Mouse (Mus musculus) hindbrain, embryonic 12.5 days (tissue): ENCODE data around the gene Acox1. TPM values are rescaled to one million over a fixed set of nuclear protein-coding genes. Genes with fewer than 3 reads are reported as not detected.

Source experiments
- ATAC-seq: fragments of 200-750 bp; cut with Nextera tagmentation; 2 replicates; pipeline ENCODE4 v1.8.0; 2017; ENCODE audit warnings: moderate TSS enrichment; ENCODE audit not compliant: low FRiP score
- H3K27ac ChIP-seq: fragments of 300-500 bp; sonication (generic); 2 replicates; pipeline ENCODE4 v1.5.1; 2016; ENCODE audit warnings: mild to moderate bottlenecking
- H3K27me3 ChIP-seq: fragments of 300-500 bp; sonication (generic); 2 replicates; pipeline ENCODE4 v1.6.1; 2016; ENCODE audit warnings: mild to moderate bottlenecking
- H3K36me3 ChIP-seq: fragments of 300-500 bp; sonication (generic); 2 replicates; pipeline ENCODE4 v1.6.1; 2016; ENCODE audit warnings: mild to moderate bottlenecking
- H3K4me1 ChIP-seq: fragments of 300-500 bp; sonication (generic); 2 replicates; pipeline ENCODE4 v1.6.1; 2016
- H3K4me2 ChIP-seq: fragments of 300-500 bp; sonication (generic); replicated peaks from 2 replicates; pipeline ENCODE4 v1.6.1; 2016; ENCODE audit warnings: mild to moderate bottlenecking
- H3K4me3 ChIP-seq: fragments of 300-500 bp; sonication (generic); 2 replicates; pipeline ENCODE4 v1.5.1; 2016; ENCODE audit warnings: mild to moderate bottlenecking
- H3K9ac ChIP-seq: fragments of 300-500 bp; sonication (generic); 2 replicates; pipeline ENCODE4 v1.6.1; 2016; ENCODE audit warnings: mild to moderate bottlenecking, moderate library complexity
- H3K9me3 ChIP-seq: fragments of 300-500 bp; sonication (generic); replicated peaks from 2 replicates; pipeline ENCODE4 v1.6.1; 2016; ENCODE audit warnings: mild to moderate bottlenecking
- WGBS: fragments of 180-500 bp; shearing (Covaris S2); methylation state at CpG from one replicate; pipeline ENCODE4 v1.1.7; 2016; 5-methylcytosine and 5-hydroxymethylcytosine counted together
- polyA plus RNA-seq: library from polyadenylated mRNA; unstranded; fragments of >200 nt; fragmentation: Nextera tagmentation; extraction: Ambion mirVana; gene quantifications from 2 replicates; pipeline ENCODE4 v1.2.1, GENCODE M21; 2016

Acox1 gene
- 43.8 and 45.9 TPM in 2 replicates for polyA plus RNA-seq

DNA sequence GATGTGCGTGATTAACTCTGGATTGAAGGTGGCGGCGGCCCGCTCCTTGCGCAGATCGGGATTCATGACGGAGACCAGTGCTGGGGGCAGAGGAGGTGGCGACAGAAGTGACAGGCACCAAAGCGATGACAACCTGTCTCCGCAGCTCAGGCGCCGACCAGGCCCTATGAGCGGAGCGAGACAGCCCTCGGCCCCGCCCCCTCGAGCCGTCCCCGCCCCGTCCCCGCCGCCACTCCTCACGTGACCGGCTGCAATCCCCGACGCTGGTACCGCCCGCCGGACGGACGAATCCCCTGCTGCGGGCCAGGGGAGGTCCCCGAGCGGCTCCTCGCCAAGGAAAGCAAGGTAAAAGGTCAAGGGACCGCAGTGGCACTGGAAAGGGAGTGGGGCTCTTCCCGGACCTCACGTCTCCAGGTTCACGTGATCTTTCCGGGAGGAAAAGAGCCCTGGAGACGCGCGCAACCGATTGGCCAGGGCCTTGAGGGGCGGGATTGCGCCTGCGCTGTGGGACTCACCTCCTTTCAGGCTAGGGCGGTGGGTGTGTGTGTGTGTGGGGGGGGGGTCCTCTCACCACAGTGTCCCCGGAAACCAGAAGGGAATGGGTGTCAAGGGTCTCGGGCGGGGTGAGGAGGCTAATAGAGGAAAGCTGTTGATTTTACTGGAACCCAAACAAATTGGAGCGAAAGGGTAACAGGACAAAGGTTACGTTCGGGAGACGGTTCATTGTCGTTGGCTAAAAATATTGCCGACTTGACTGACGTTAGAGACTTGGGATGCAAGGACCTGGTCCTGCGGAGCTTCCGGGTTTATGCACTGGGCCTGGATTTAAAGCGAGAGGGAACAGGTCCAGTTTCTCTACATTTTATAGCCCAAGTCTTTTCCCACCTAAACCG is at the start of gene Acox1, which contains the start of gene Ten1:
Gene Acox1 (minus strand): TSS at position 407 of the 893 bp plus-strand sequence.
Gene Ten1 (plus strand): TSS at position 217 of the 893 bp plus-strand sequence.
- Histone ChIP-seq H3K9ac (peak within 1 kb of the TSS; percentile 86), H3K4me3 (peak within 1 kb of the TSS; percentile 80), H3K4me1 (peaks cover 20% of the 10 kb centered on the region), H3K27ac (peak within 1 kb of the TSS; percentile 97), H3K36me3 (no peaks in the 10 kb centered on the region), H3K4me2 (peak within 1 kb of the TSS; percentile 72), H3K27me3 (no peaks in the 10 kb centered on the region), H3K9me3 (no peaks in the 10 kb centered on the region)
- WGBS = under 1% methylated on average over 56 of the region's 62 CpGs
- peak; percentile 99 for ATAC-seq

DNA sequence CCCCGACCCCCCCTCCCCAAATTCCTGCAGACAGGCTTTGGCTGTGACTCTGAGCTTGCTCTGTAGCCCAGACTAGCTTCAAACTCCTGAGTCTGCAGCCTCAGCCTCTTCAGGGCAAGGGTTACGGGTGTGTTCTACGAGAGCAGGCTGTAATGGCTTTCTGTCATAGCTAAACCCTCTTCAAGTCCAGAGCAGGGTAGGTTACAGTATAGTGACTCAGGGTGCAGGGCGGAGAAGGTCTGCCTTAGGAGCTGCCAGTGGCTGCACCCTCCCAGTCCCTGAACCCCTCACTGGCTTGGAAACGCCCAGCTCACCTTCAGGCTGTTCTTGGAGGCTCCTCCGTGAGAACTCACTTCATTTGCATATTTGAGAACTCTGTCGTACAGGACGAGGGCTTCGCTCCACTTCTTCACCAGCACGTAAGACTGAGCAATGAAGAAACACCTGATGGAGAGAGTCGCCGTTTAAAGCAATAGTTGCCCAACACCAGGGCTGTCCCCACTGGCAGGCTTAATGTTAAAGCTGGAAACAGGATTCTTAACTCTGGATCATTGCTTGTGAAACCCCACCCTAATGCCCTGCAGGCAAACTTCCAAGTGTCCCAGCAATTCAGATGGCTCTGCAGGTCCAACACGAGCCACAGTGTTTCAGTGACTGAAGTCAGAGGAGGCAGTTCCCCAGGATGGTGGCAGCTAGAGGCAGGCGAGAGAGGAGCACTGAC is 48.8 kb upstream of the Acox1 start:
- Histone ChIP-seq H3K4me1 (no peaks in the 10 kb centered on the region), H3K4me2 (no peak overlapping the region), H3K27ac (no peak overlapping the region), H3K4me3 (no peak overlapping the region), H3K9ac (peak overlapping the region; percentile 6; the same call in 1 of the 2 replicates), H3K27me3 (no peaks in the 10 kb centered on the region), H3K9me3 (no peaks in the 10 kb centered on the region), H3K36me3 (peaks cover 92% of the 10 kb centered on the region)
- no peak for ATAC-seq
- WGBS = 85% methylated on average over 14 of the region's 14 CpGs

- Histone ChIP-seq H3K27ac (no peak overlapping the region), H3K4me1 (peaks cover 9% of the 10 kb centered on the region)
Measured at GRCm38 (mm10) chr11:116245616-116246015, 46.8 kb upstream of the Acox1 start.

GRCm38 (mm10) chr11:116244580-116244979 is 45.7 kb upstream of the Acox1 start:
- Histone ChIP-seq H3K4me2 (no peak overlapping the region), H3K27ac (no peak overlapping the region), H3K9me3 (no peaks in the 10 kb centered on the region), H3K9ac (no peak overlapping the region), H3K36me3 (peaks cover 61% of the 10 kb centered on the region), H3K4me3 (no peak overlapping the region), H3K27me3 (no peaks in the 10 kb centered on the region), H3K4me1 (peaks cover 13% of the 10 kb centered on the region)
- 88% methylated on average over 8 of the region's 8 CpGs for WGBS
- no peak for ATAC-seq

More at GRCm38 (mm10) chr11:116245616-116246015, 46.8 kb upstream of the Acox1 start:
- Histone ChIP-seq H3K4me3 (no peak overlapping the region), H3K9me3 (no peaks in the 10 kb centered on the region), H3K36me3 (peaks cover 72% of the 10 kb centered on the region), H3K9ac (no peak overlapping the region), H3K27me3 (no peaks in the 10 kb centered on the region), H3K4me2 (no peak overlapping the region)
- ATAC-seq = no peak
- WGBS = 73% methylated on average over 6 of the region's 6 CpGs

- Histone ChIP-seq H3K27ac (no peak overlapping the region; the same call in 1 of the 2 replicates), H3K9me3 (no peaks in the 10 kb centered on the region), H3K4me1 (peaks cover 17% of the 10 kb centered on the region), H3K36me3 (peaks cover 33% of the 10 kb centered on the region), H3K9ac (peak overlapping the region; percentile 39), H3K4me3 (no peak overlapping the region), H3K4me2 (no peak overlapping the region), H3K27me3 (peaks cover 20% of the 10 kb centered on the region)
- 43% methylated on average over 12 of the region's 12 CpGs for WGBS
- ATAC-seq = no peak
Measured at GRCm38 (mm10) chr11:116241744-116242235, 42.9 kb upstream of the Acox1 start.

- Histone ChIP-seq H3K4me3 (no peak overlapping the region), H3K27ac (no peak overlapping the region), H3K4me1 (peaks cover 17% of the 10 kb centered on the region), H3K4me2 (no peak overlapping the region), H3K9me3 (no peaks in the 10 kb centered on the region), H3K27me3 (peaks cover 33% of the 10 kb centered on the region), H3K9ac (no peak overlapping the region), H3K36me3 (peaks cover 13% of the 10 kb centered on the region)
- ATAC-seq = no peak
- WGBS = 15% methylated on average over 7 of the region's 7 CpGs
Measured at GRCm38 (mm10) chr11:116239797-116240196, 41.0 kb upstream of the Acox1 start.

DNA sequence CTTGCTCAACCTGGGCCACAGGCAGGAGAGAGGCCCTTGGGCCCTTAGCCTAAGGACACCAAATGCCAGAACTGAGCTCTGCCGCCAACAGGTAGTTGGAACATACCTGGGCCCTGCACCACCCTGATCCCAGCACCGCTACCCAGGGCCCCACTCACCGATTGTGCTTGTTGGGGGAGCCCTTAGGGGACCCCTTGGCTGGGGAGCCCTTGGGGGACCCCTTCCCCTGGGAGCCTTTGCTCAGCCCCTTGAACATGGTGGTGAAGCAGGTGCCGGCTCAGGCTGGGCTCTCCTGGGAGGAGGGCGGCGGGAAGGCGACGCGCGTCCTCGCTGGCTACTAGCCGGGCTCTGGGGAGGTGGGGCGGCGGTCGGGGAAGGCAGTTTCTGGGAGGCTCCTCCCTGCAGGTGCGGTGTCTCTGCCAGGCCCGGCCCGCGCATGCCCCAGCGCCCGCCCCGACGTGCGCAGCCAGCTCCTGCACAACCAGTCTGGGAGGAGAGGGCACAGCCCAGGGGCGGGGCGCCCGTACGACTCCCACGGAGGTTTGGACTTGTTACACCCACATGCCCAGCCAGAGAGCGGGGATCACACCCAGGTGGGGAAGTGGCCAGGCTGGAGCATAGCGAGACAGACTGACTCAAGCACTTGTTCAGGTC is 39.0 kb upstream of the Acox1 start, which contains the start of gene Evpl:
Gene Evpl (minus strand): TSS at position 336 of the 654 bp plus-strand sequence.
- H3K4me3 ChIP-seq = 0 out of 2 replicates have a peak within 1 kb of the TSS, but pooled peaks have one; percentile 3
- WGBS = 15% methylated on average over 30 of the region's 31 CpGs
- H3K27ac ChIP-seq = no peak within 1 kb of the TSS
- H3K4me1 ChIP-seq = peaks cover 18% of the 10 kb centered on the region
- peaks cover 44% of the 10 kb centered on the region for H3K27me3 ChIP-seq
- no peaks in the 10 kb centered on the region for H3K9me3 ChIP-seq
- H3K36me3 ChIP-seq = no peaks in the 10 kb centered on the region
- H3K9ac ChIP-seq = no peak within 1 kb of the TSS
- H3K4me2 ChIP-seq = peak within 1 kb of the TSS; percentile 22; the same call in 1 of the 2 replicates
- no peak for ATAC-seq

- no peak overlapping the region for H3K4me3 ChIP-seq
- no peaks in the 10 kb centered on the region for H3K36me3 ChIP-seq
- H3K27me3 ChIP-seq = peaks cover 50% of the 10 kb centered on the region
- no peak overlapping the region for H3K27ac ChIP-seq
- no peak overlapping the region for H3K4me2 ChIP-seq
- 82% methylated on average over 8 of the region's 8 CpGs for WGBS
- no peaks in the 10 kb centered on the region for H3K9me3 ChIP-seq
- no peak overlapping the region for H3K9ac ChIP-seq
- ATAC-seq = no peak
- H3K4me1 ChIP-seq = peaks cover 9% of the 10 kb centered on the region
Measured at GRCm38 (mm10) chr11:116234901-116235300, 36.1 kb upstream of the Acox1 start.

DNA sequence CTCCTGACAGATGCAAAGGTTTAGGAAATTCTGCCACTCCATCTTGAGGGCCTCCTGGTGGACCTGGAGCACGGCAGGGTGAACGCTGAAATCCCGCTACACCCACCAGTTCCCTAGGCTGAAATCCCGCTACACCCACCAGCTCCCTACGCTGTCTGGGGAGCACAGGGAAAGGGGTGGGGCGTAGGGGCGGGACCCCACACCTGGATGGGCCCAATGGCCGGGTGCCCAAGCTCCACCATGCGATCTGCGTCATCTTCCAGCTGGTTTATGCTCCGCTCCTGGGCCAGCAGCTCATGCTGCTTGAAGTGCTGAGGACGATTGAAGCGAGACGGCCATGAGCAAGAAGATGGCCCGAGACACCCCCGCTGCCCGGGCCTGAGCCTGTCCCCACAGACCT is 33.6 kb upstream of the Acox1 start:
- H3K4me2 ChIP-seq = peak overlapping the region; percentile 14; the same call in 1 of the 2 replicates
- no peak for ATAC-seq
- no peaks in the 10 kb centered on the region for H3K36me3 ChIP-seq
- H3K9ac ChIP-seq = 0 out of 2 replicates have a peak overlapping the region, but pooled peaks have one; percentile 13
- H3K4me3 ChIP-seq = no peak overlapping the region
- 28% methylated on average over 17 of the region's 17 CpGs for WGBS
- no peak overlapping the region for H3K27ac ChIP-seq
- peaks cover 2% of the 10 kb centered on the region; the same call in 1 of the 2 replicates for H3K4me1 ChIP-seq
- H3K9me3 ChIP-seq = no peaks in the 10 kb centered on the region
- peaks cover 43% of the 10 kb centered on the region for H3K27me3 ChIP-seq

- no peak for ATAC-seq
- H3K4me1 ChIP-seq = peaks cover 2% of the 10 kb centered on the region; the same call in 1 of the 2 replicates
- no peaks in the 10 kb centered on the region for H3K36me3 ChIP-seq
- WGBS = 69% methylated on average over 4 of the region's 4 CpGs
- H3K9me3 ChIP-seq = no peaks in the 10 kb centered on the region
- no peak overlapping the region for H3K4me3 ChIP-seq
- H3K9ac ChIP-seq = no peak overlapping the region
- no peak overlapping the region for H3K4me2 ChIP-seq
- no peak overlapping the region for H3K27ac ChIP-seq
- H3K27me3 ChIP-seq = peaks cover 45% of the 10 kb centered on the region
Measured at GRCm38 (mm10) chr11:116228699-116229098, 29.9 kb upstream of the Acox1 start.

- 0% methylated on average over 2 of the region's 2 CpGs for WGBS
- ATAC-seq = no peak
Measured at GRCm38 (mm10) chr11:116226414-116226813, 27.6 kb upstream of the Acox1 start.

More at GRCm38 (mm10) chr11:116226414-116226813, 27.6 kb upstream of the Acox1 start:
- H3K4me1 ChIP-seq = 0 out of 2 replicates have a peak, but pooled peaks cover 8% of the 10 kb centered on the region
- H3K27ac ChIP-seq = no peak overlapping the region
- H3K9me3 ChIP-seq = 0 out of 2 replicates have a peak, but pooled peaks cover 3% of the 10 kb centered on the region
- no peak overlapping the region for H3K4me2 ChIP-seq
- H3K36me3 ChIP-seq = no peaks in the 10 kb centered on the region
- no peak overlapping the region for H3K4me3 ChIP-seq
- H3K9ac ChIP-seq = no peak overlapping the region
- peaks cover 54% of the 10 kb centered on the region for H3K27me3 ChIP-seq
